Mouse (Mus musculus) thymus, adult 2 months (tissue): ENCODE measurements around the gene Itpkb.

Source experiments
- CTCF ChIP-seq: fragments of 200-500 bp; IDR thresholded peaks from 2 replicates; pipeline ENCODE4 v1.5.1; 2012; ENCODE audit warnings: mild to moderate bottlenecking, control low read depth, low read length, moderate library complexity, borderline replicate concordance; ENCODE audit not compliant: control insufficient read depth, poor library complexity, insufficient read depth; ENCODE audit errors: extremely low read depth
- POLR2A ChIP-seq: fragments of 200-500 bp; IDR thresholded peaks from 2 replicates; pipeline ENCODE4 v1.6.1; 2012; ENCODE audit warnings: mild to moderate bottlenecking, low read length, control low read depth, moderate library complexity; ENCODE audit not compliant: control insufficient read depth, poor library complexity, insufficient read depth; ENCODE audit errors: extremely low read depth

DNA sequence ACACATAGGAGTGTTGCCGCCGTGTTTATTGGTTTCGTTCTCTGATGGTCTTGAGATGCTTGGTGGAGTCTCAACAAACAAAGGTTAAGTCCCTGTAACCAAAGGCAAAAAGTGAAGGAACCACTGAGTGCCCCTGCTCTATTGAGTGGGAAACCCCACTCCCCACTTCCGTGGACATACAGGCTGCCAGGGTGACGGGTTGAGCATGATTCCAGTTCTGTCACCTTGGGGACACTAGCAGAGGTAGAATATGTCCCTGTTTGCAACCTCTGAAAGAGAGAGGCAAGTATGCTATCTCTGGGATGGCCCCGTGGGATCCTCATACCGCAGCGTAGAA is 73.0 kb downstream of the Itpkb start:
- TF ChIP-seq CTCF: no peak
- no peak for TF ChIP-seq POLR2A
